Mouse (Mus musculus) small intestine, adult 2 months (tissue): ENCODE measurements around the gene C130079G13Rik. TPM values are rescaled to one million over a fixed set of nuclear protein-coding genes. Genes with fewer than 3 reads are reported as not detected.
"Not testable (repeated sequence)": the region's sequence is repeated elsewhere in the genome, so short reads cannot be mapped to it uniquely, and the experiment has no call there.

ENCODE experiments used
- H3K27ac ChIP-seq: fragments of 200-500 bp; 2 replicates; pipeline ENCODE4 v1.5.1; 2012; ENCODE audit warnings: low read depth, low read length, control low read depth, inconsistent platforms; ENCODE audit not compliant: insufficient read depth
- H3K27me3 ChIP-seq: fragments of 200-500 bp; 2 replicates; pipeline ENCODE4 v1.6.1; 2012; ENCODE audit warnings: mild to moderate bottlenecking, moderate library complexity, low read length, inconsistent platforms; ENCODE audit not compliant: control insufficient read depth, insufficient read depth
- H3K36me3 ChIP-seq: fragments of 200-500 bp; 2 replicates; pipeline ENCODE4 v1.6.1; 2012; ENCODE audit warnings: mild to moderate bottlenecking, low read length, control low read depth, inconsistent platforms; ENCODE audit not compliant: control insufficient read depth, insufficient read depth
- H3K4me1 ChIP-seq: fragments of 200-500 bp; 2 replicates; pipeline ENCODE4 v1.6.1; 2012; ENCODE audit warnings: low read length, inconsistent platforms, mixed read lengths; ENCODE audit not compliant: control insufficient read depth, insufficient read depth, insufficient read length
- H3K4me3 ChIP-seq: fragments of 200-500 bp; 2 replicates; pipeline ENCODE4 v1.5.1; 2012; ENCODE audit warnings: low read depth, mild to moderate bottlenecking, control low read depth, inconsistent platforms, low read length, moderate library complexity
- CTCF ChIP-seq: fragments of 200-500 bp; IDR thresholded peaks from 2 replicates; pipeline ENCODE4 v1.5.1; 2012; ENCODE audit warnings: low read depth, mild to moderate bottlenecking, control low read depth, inconsistent platforms, low read length, moderate library complexity, mixed read lengths; ENCODE audit not compliant: insufficient replicate concordance, insufficient read length; ENCODE audit errors: extremely low read depth
- POLR2A ChIP-seq: fragments of 200-500 bp; IDR thresholded peaks from 2 replicates; pipeline ENCODE4 v1.6.1; 2012; ENCODE audit warnings: low read depth, mild to moderate bottlenecking, control low read depth, inconsistent platforms, low read length, moderate library complexity
- WGBS: fragments of 180-500 bp; shearing (Covaris S2); methylation state at CpG from one replicate; pipeline ENCODE4 v1.1.7; 2018; 5-methylcytosine and 5-hydroxymethylcytosine counted together
- polyA plus RNA-seq: library from polyadenylated mRNA; depleted of rRNA; stranded (reverse); fragments of >200 nt; gene quantifications from 2 replicates; pipeline ENCODE4 v1.2.3, GENCODE M21; 2012; rRNA removed

C130079G13Rik gene
- not detected in 2 replicates for polyA plus RNA-seq

DNA sequence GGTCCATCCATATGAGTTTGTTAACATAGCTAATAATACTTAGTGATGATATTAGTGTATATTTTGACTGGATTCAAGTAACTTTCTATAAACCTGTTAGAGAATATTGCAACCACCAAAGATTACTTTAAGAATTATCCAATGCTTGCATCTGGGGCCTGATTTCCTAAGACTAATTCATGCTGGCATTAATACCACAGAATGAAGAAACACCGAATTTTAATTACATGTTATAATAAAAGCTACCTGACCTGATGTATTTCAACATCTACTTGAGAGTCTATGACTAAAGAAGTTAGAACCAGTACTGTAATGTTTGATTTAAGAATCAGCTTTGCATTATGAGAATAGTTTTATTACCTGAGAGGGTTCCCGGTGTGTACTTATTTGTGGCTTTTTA is at the start of gene C130079G13Rik:
Gene C130079G13Rik, plus strand, starts transcription at position 301 of the 400 bp plus-strand sequence.
- 91% methylated on average over 2 of the region's 2 CpGs for WGBS
- Histone ChIP-seq H3K4me3 (no peak within 1 kb of the TSS), H3K36me3 (no peaks in the 10 kb centered on the region), H3K27me3 (no peaks in the 10 kb centered on the region), H3K27ac (no peak within 1 kb of the TSS), H3K4me1 (no peaks in the 10 kb centered on the region)
- TF ChIP-seq POLR2A (no peak), CTCF (no peak)

DNA sequence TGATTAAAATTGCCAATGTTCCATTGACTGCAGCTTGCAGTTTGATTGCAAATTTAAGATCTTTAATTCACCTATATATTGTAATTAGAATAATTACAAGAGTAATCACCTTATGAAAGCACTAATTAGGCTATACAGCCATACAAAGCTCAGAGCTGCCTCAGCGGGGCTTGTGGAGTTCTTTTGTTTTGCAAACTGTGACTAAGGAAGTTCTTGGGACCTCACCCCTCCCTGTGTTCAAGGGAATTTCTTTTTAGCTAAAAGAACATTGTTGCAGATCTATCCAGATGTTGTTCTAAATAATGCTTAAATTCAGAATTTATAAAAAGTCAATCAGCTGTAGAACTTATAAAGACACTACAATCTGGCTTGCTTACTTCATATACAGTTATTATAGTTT is 47.4 kb upstream of the C130079G13Rik start:
- not testable (repeated sequence) for H3K4me1 ChIP-seq, H3K36me3 ChIP-seq, H3K4me3 ChIP-seq, H3K27me3 ChIP-seq, H3K27ac ChIP-seq
- WGBS: 82% methylated on average over 1 of the region's 1 CpGs

DNA sequence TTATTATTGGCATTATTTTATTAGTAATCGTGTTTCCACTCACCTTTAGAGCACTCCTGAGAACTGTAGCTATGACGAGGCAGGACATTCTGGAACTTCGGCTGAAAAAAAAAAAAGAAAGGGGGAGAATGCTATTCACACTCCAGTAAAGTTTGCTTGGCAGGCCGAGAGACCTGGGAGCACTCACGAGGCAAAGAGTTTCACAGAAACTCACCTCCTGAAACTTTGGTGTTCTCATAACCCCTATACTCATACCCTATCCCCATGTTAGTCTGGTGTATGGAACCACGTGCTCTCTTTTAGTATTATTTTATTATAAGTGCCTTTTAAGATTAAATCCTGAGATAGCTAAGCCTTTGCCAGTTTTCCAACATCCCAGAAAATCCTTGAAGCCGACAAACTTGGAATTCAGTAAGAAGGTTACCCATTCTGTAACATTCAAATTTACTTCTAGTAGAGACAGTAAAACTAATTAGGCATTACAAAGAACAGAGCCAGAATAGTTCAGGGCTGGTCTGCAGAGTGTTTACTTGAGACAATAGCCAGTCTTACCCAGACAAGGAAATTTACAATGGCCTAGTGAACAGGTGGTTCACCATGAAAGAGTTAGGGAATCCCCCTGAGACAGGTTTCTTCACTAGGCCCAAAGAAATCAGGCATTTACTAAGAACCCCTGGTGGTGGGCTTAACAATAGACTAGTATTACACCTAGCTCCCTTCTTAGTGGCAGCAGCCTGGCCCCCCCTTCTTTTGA is 45.0 kb upstream of the C130079G13Rik start:
- H3K27me3 ChIP-seq, H3K4me1 ChIP-seq, H3K4me3 ChIP-seq, H3K27ac ChIP-seq, H3K36me3 ChIP-seq: not testable (repeated sequence)
- WGBS: 86% methylated on average over 7 of the region's 7 CpGs

DNA sequence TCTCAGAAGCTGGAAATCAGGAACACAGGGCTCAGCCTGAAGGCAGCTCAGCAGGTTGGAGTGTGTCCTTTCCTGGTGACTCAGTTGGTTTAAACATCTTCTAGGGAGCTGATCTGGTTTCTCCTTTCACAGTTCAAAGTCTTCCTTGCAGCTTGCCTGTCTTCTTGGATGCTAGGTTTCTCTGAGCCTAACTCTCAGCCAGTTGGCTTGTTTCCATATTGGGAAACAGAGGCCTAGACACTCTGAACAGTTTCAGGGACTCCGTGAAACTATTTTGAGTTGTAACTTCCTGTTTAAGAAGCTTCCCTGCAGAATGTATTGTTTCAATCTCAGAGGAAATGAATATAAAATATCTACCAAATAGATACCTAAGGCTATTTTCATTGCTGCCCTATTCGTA is 31.7 kb upstream of the C130079G13Rik start:
- Histone ChIP-seq H3K27ac (no peak overlapping the region), H3K27me3 (no peaks in the 10 kb centered on the region), H3K36me3 (no peaks in the 10 kb centered on the region), H3K4me3 (no peak overlapping the region), H3K4me1 (no peaks in the 10 kb centered on the region)
- TF ChIP-seq POLR2A: no peak
- no peak for TF ChIP-seq CTCF
- 27% methylated on average over 2 of the region's 2 CpGs for WGBS

DNA sequence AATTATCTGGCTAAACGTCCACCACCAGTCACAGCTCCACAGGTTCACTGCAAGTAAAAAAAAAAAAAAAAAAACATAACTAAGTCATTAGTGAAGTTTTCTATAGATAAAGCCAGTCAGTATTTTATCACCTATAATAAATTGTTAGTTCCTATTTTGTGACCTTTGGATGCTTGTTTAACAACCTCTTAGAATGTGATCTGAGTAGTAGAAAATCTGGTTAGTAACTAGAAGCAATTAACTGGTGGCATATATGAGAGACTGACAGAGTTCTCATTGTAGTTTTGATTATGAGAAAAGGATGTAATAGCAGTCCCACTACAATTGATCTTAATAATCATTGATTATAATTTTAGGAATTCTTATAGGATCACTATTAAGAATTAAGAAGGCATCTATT is 9.6 kb downstream of the C130079G13Rik start:
- no peak for TF ChIP-seq POLR2A
- WGBS: 20% methylated on average over 1 of the region's 1 CpGs
- no peak overlapping the region for H3K4me3 ChIP-seq
- H3K4me1 ChIP-seq: no peaks in the 10 kb centered on the region
- H3K36me3 ChIP-seq: no peaks in the 10 kb centered on the region
- H3K27ac ChIP-seq: no peak overlapping the region
- H3K27me3 ChIP-seq: no peaks in the 10 kb centered on the region

DNA sequence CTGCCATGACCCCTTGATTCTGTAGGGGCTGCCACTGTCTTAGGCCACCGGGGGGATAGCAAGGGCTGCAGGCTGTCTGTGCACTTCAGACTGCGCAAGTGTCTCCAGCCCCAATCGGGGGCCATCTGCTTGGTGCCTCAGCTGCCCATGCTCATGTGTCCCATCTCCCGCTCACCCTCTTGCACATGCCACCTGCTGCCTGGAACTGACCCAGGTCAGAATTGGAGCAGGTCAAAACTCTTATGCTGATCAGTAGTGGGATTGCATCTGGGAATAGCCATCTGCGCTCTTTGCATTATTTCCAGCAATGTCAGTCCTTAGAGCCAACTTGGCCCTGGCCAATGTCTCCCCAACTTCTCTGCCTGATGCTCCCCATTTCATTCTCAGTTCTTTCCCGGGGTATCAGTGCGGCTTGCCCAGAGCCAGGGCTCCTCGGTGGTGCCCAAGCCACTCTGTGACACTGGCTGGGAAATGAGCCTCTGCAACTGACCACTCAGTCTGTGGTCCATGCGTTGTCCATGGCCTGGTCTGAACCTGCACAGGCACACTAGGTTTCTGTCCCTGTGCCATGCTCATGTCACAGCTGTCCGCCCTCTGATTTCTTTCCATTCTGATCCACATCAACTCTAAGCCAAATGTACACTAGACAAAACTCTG is 22.4 kb downstream of the C130079G13Rik start:
- Histone ChIP-seq H3K27me3 (no peaks in the 10 kb centered on the region), H3K36me3 (no peaks in the 10 kb centered on the region), H3K4me1 (no peaks in the 10 kb centered on the region), H3K4me3 (no peak overlapping the region), H3K27ac (no peak overlapping the region)
- WGBS: 90% methylated on average over 10 of the region's 10 CpGs
- TF ChIP-seq CTCF (no peak), POLR2A (no peak)

DNA sequence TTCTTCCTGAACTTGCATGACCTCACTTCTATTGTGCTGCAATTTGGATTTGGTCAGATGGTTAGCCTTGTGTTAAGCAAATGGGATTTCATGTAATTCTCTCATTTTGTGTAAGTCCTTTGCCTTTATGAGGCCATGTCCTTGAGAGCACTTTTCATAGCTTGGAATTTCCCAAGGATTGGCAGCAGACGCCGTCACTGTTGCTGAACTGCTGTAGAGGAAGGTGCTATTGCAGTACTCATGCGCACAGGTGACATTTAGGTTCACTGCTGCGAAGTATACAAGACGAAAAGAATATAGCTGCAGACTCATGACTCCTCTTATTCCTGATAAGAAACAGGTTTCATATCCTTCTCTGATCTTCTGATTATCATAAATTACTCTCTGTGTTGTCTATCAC is 45.9 kb downstream of the C130079G13Rik start:
- no peak for TF ChIP-seq CTCF
- TF ChIP-seq POLR2A: no peak
- Histone ChIP-seq H3K27me3 (no peaks in the 10 kb centered on the region), H3K36me3 (no peaks in the 10 kb centered on the region), H3K4me3 (no peak overlapping the region), H3K27ac (no peak overlapping the region), H3K4me1 (0 out of 2 replicates have a peak, but pooled peaks cover 2% of the 10 kb centered on the region)
- 79% methylated on average over 5 of the region's 5 CpGs for WGBS
